In the genomic region with DNA sequence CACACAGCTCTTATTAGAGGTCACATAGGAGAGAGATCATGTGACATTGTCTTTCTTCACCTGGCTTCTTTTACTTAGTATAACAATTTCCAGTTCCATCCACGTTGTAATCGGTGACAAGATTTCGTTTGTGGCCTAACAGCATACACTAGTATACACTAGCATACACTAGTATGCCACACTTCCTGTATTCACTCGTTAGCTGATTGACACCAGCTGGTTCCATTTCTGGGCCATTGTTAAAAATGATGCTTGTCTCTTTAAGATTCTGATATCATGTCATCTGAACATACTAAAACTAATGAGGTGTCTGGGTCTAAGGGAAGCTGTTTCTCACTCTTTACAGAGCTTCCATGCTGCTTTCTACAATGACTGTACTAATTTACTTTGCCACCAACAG, we compare ENCODE assay signal across 19 mouse cellular contexts.
DNase-seq lines count a peak whose midpoint lies in the region; ATAC-seq and TF ChIP-seq lines count a peak whose summit lies in the region.
"Had no signal": no experiment of that assay in that cellular context is flagged by ENCODE, and none has a peak within 500 bp of the region (broad histone marks: within the 10 kb centered on the region; RNA-seq: fewer than 3 reads in every experiment).

No protein-coding gene starts in this region.

- no peaks in the 10 kb centered on the region for H3K36me3 ChIP-seq in liver, embryonic 13.5 days
- no peaks in the 10 kb centered on the region for H3K36me3 ChIP-seq in liver, postnatal 0 days (replicated peaks; ENCODE audit: insufficient read depth, low read length)
- H3K36me3 ChIP-seq in lung, embryonic 16.5 days (ENCODE audit: control insufficient read depth, insufficient read depth, low read length) = no peaks in the 10 kb centered on the region
- no peaks in the 10 kb centered on the region for H3K36me3 ChIP-seq in neural tube, embryonic 13.5 days
- H3K36me3 ChIP-seq in neural tube, embryonic 15.5 days = no peaks in the 10 kb centered on the region
- H3K36me3 ChIP-seq: embryonic facial prominence, embryonic 10.5 days; heart, embryonic 13.5 days had no signal

- H3K27ac ChIP-seq in liver, embryonic 13.5 days = peak overlapping the region; percentile 82; the same call in 1 of the 2 replicates
- no peak overlapping the region for H3K27ac ChIP-seq in liver, postnatal 0 days (ENCODE audit: low read depth)
- H3K27ac ChIP-seq in lung, embryonic 16.5 days (ENCODE audit: low read length) = no peak overlapping the region
- H3K27ac ChIP-seq in neural tube, embryonic 13.5 days (replicated peaks) = peak overlapping the region; percentile 10; the same call in 1 of the 2 replicates
- no peak overlapping the region for H3K27ac ChIP-seq in neural tube, embryonic 15.5 days (replicated peaks)
- H3K27ac ChIP-seq: embryonic facial prominence, embryonic 10.5 days; forebrain, embryonic 13.5 days; heart, embryonic 13.5 days had no signal

- no peak overlapping the region for H3K9ac ChIP-seq in liver, embryonic 13.5 days
- no peak overlapping the region for H3K9ac ChIP-seq in liver, postnatal 0 days (replicated peaks)
- no peak overlapping the region for H3K9ac ChIP-seq in lung, embryonic 16.5 days (ENCODE audit: low read length)
- no peak overlapping the region for H3K9ac ChIP-seq in neural tube, embryonic 13.5 days
- H3K9ac ChIP-seq in neural tube, embryonic 15.5 days (replicated peaks) = no peak overlapping the region
- H3K9ac ChIP-seq: forebrain, embryonic 13.5 days; heart, embryonic 13.5 days had no signal

- no peak overlapping the region for H3K4me2 ChIP-seq in liver, embryonic 13.5 days
- H3K4me2 ChIP-seq in liver, postnatal 0 days (ENCODE audit: low read depth, low read length) = no peak overlapping the region
- H3K4me2 ChIP-seq in lung, embryonic 16.5 days (ENCODE audit: low read depth, low read length) = no peak overlapping the region
- H3K4me2 ChIP-seq in neural tube, embryonic 13.5 days = no peak overlapping the region
- no peak overlapping the region for H3K4me2 ChIP-seq in neural tube, embryonic 15.5 days
- H3K4me2 ChIP-seq: forebrain, embryonic 13.5 days; heart, embryonic 13.5 days had no signal

- 71% methylated on average over 4 of the region's 4 CpGs for WGBS in liver, embryonic 13.5 days (ENCODE audit: insufficient replicate concordance)
- 77% methylated on average over 4 of the region's 4 CpGs for WGBS in liver, postnatal 0 days (ENCODE audit: insufficient replicate concordance)
- 43% methylated on average over 4 of the region's 4 CpGs for WGBS in lung, embryonic 16.5 days
- WGBS in neural tube, embryonic 13.5 days = 77% methylated on average over 4 of the region's 4 CpGs
- 78% methylated on average over 4 of the region's 4 CpGs for WGBS in neural tube, embryonic 15.5 days

- DNase-seq in liver, embryonic 13.5 days = no peak
- DNase-seq in liver, postnatal 0 days = no peak
- DNase-seq in lung, adult 18-20 months = no peak
- no peak for DNase-seq in urinary bladder, adult 2 months (ENCODE audit: low spot score)
- DNase-seq: adrenal gland, postnatal 14 days; cerebellum, adult 2 months; cerebellum, postnatal 10 days; gastrocnemius, postnatal 36 days; heart, adult 11 months; heart, postnatal 36 days had no signal

- no peak for TF ChIP-seq CTCF in liver, postnatal 0 days (IDR thresholded peaks at IDR 0.05; ENCODE audit: low read depth)

- no peak for ATAC-seq in liver, embryonic 13.5 days (ENCODE audit: low read depth)
- no peak for ATAC-seq in liver, postnatal 0 days
- peak; percentile 69 for ATAC-seq in lung, embryonic 16.5 days (ENCODE audit: low read depth)
- peak; percentile 40; the same call in 1 of the 2 replicates for ATAC-seq in neural tube, embryonic 13.5 days (ENCODE audit: low read depth)
- ATAC-seq in neural tube, embryonic 15.5 days (ENCODE audit: low FRiP score) = no peak
- ATAC-seq: activated CD4-positive, CD25-positive, alpha-beta regulatory T cell, adult 4 months; forebrain, embryonic 13.5 days; Patski had no signal

- no peak for TF ChIP-seq EP300 in liver, postnatal 0 days (IDR thresholded peaks at IDR 0.05; ENCODE audit: low read depth)

- H3K9me3 ChIP-seq in liver, embryonic 13.5 days (replicated peaks) = no peaks in the 10 kb centered on the region
- no peaks in the 10 kb centered on the region for H3K9me3 ChIP-seq in liver, postnatal 0 days (ENCODE audit: low read length)
- no peaks in the 10 kb centered on the region for H3K9me3 ChIP-seq in lung, embryonic 16.5 days (ENCODE audit: control insufficient read depth, low read length)
- no peaks in the 10 kb centered on the region for H3K9me3 ChIP-seq in neural tube, embryonic 13.5 days
- no peaks in the 10 kb centered on the region for H3K9me3 ChIP-seq in neural tube, embryonic 15.5 days (replicated peaks)
- H3K9me3 ChIP-seq: embryonic facial prominence, embryonic 10.5 days; forebrain, embryonic 13.5 days; heart, embryonic 13.5 days had no signal

- peaks cover 30% of the 10 kb centered on the region for H3K4me1 ChIP-seq in liver, embryonic 13.5 days (replicated peaks)
- no peaks in the 10 kb centered on the region for H3K4me1 ChIP-seq in liver, postnatal 0 days (ENCODE audit: insufficient read depth)
- no peaks in the 10 kb centered on the region; the same call in 1 of the 2 replicates for H3K4me1 ChIP-seq in lung, embryonic 16.5 days (replicated peaks; ENCODE audit: control insufficient read depth, insufficient read depth, low read length)
- no peaks in the 10 kb centered on the region for H3K4me1 ChIP-seq in neural tube, embryonic 13.5 days (replicated peaks)
- H3K4me1 ChIP-seq in neural tube, embryonic 15.5 days = no peaks in the 10 kb centered on the region
- H3K4me1 ChIP-seq: embryonic facial prominence, embryonic 10.5 days; forebrain, embryonic 13.5 days had no signal

- no peak overlapping the region for H3K4me3 ChIP-seq in liver, embryonic 13.5 days (replicated peaks)
- H3K4me3 ChIP-seq in liver, postnatal 0 days (ENCODE audit: low read depth, low read length) = no peak overlapping the region
- H3K4me3 ChIP-seq in lung, embryonic 16.5 days (ENCODE audit: low read length) = no peak overlapping the region
- H3K4me3 ChIP-seq in neural tube, embryonic 13.5 days = no peak overlapping the region
- no peak overlapping the region for H3K4me3 ChIP-seq in neural tube, embryonic 15.5 days (replicated peaks)
- H3K4me3 ChIP-seq: embryonic facial prominence, embryonic 10.5 days; forebrain, embryonic 13.5 days; heart, embryonic 13.5 days had no signal

- H3K27me3 ChIP-seq in liver, embryonic 13.5 days = no peaks in the 10 kb centered on the region
- no peaks in the 10 kb centered on the region for H3K27me3 ChIP-seq in liver, postnatal 0 days (ENCODE audit: insufficient read depth, low read length)
- H3K27me3 ChIP-seq in lung, embryonic 16.5 days (ENCODE audit: control insufficient read depth, insufficient read depth, low read depth, low read length) = no peaks in the 10 kb centered on the region
- H3K27me3 ChIP-seq in neural tube, embryonic 13.5 days = no peaks in the 10 kb centered on the region
- H3K27me3 ChIP-seq in neural tube, embryonic 15.5 days (replicated peaks) = no peaks in the 10 kb centered on the region
- H3K27me3 ChIP-seq: CH12.LX; forebrain, embryonic 13.5 days; heart, embryonic 13.5 days; Patski had no signal

Comparison
In these comparisons a context has a peak if more than half of its experiments do, and no peak if none do; other contexts are left out.
1. ATAC-seq: peak in lung, embryonic 16.5 days (single experiment) and neural tube, embryonic 13.5 days (single experiment); none in liver, embryonic 13.5 days (single experiment), liver, postnatal 0 days (single experiment) and neural tube, embryonic 15.5 days (single experiment).
2. H3K27ac ChIP-seq: peak in liver, embryonic 13.5 days (single experiment) and neural tube, embryonic 13.5 days (single experiment); none in liver, postnatal 0 days (single experiment), lung, embryonic 16.5 days (single experiment) and neural tube, embryonic 15.5 days (single experiment).